Mouse (Mus musculus): ENCODE data around the gene Ikzf4. TPM values are rescaled to one million over a fixed set of nuclear protein-coding genes. Genes with fewer than 3 reads are reported as not detected.
A peak's percentile ranks its signal among the peaks of the same experiment; 100 is the strongest.
"Not testable (repeated sequence)": the region's sequence is repeated elsewhere in the genome, so short reads cannot be mapped to it uniquely, and the experiment has no call there.

The Ikzf4 gene
- polyA plus RNA-seq, 1 experiment = 11.6 TPM

- DNase-seq (ENCODE audit: extremely low spot score in 1 of 2, low spot score in 1 of 2) = no peak
These were observed 30.9 kb downstream of the Ikzf4 start for GRCm38 (mm10) chr10:128614934-128615333.

GRCm38 (mm10) chr10:128613820-128614219 lies 32.0 kb downstream of the Ikzf4 start:
- not testable (repeated sequence) for DNase-seq (ENCODE audit: extremely low spot score in 1 of 2, low spot score in 1 of 2)

GRCm38 (mm10) chr10:128613154-128613440 lies 32.7 kb downstream of the Ikzf4 start:
- no peak for DNase-seq (ENCODE audit: extremely low spot score in 1 of 2, low spot score in 1 of 2)

GRCm38 (mm10) chr10:128612433-128613153 lies 33.2 kb downstream of the Ikzf4 start:
- DNase-seq (ENCODE audit: extremely low spot score in 1 of 2, low spot score in 1 of 2) = peak; percentile 37 to 89

GRCm38 (mm10) chr10:128606483-128606882 lies 39.3 kb downstream of the Ikzf4 start:
- DNase-seq (ENCODE audit: extremely low spot score in 1 of 2, low spot score in 1 of 2) = no peak

- no peak for DNase-seq (ENCODE audit: extremely low spot score in 1 of 2, low spot score in 1 of 2)
These were observed 43.2 kb downstream of the Ikzf4 start for GRCm38 (mm10) chr10:128602470-128603128.

GRCm38 (mm10) chr10:128601499-128601898 lies 44.3 kb downstream of the Ikzf4 start:
- DNase-seq (ENCODE audit: extremely low spot score in 1 of 2, low spot score in 1 of 2) = no peak

- no peak for DNase-seq (ENCODE audit: extremely low spot score in 1 of 2, low spot score in 1 of 2)
These were observed 47.3 kb downstream of the Ikzf4 start for GRCm38 (mm10) chr10:128598476-128598875.

GRCm38 (mm10) chr10:128592797-128593196 lies 53.0 kb downstream of the Ikzf4 start:
- DNase-seq (ENCODE audit: extremely low spot score in 1 of 2, low spot score in 1 of 2) = no peak

- DNase-seq (ENCODE audit: extremely low spot score in 1 of 2, low spot score in 1 of 2) = no peak
These were observed 54.4 kb downstream of the Ikzf4 start for GRCm38 (mm10) chr10:128591436-128591835.

GRCm38 (mm10) chr10:128590193-128590690 lies 55.5 kb downstream of the Ikzf4 start:
- peak in 1 of 2 experiments; percentile 66 for DNase-seq (ENCODE audit: extremely low spot score in 1 of 2, low spot score in 1 of 2)

- DNase-seq (ENCODE audit: extremely low spot score in 1 of 2, low spot score in 1 of 2) = no peak
These were observed 56.2 kb downstream of the Ikzf4 start, which contains the start of gene Erbb3 for GRCm38 (mm10) chr10:128589464-128590192. TSS of gene Erbb3 (minus strand) at chr10:128589652.

GRCm38 (mm10) chr10:128588775-128589463 lies 56.9 kb downstream of the Ikzf4 start:
- DNase-seq (ENCODE audit: extremely low spot score in 1 of 2, low spot score in 1 of 2) = no peak

GRCm38 (mm10) chr10:128588136-128588535 lies 57.7 kb downstream of the Ikzf4 start:
- DNase-seq (ENCODE audit: extremely low spot score in 1 of 2, low spot score in 1 of 2) = no peak

GRCm38 (mm10) chr10:128587697-128588096 lies 58.1 kb downstream of the Ikzf4 start:
- no peak for DNase-seq (ENCODE audit: extremely low spot score in 1 of 2, low spot score in 1 of 2)

- no peak for DNase-seq (ENCODE audit: extremely low spot score in 1 of 2, low spot score in 1 of 2)
These were observed 58.7 kb downstream of the Ikzf4 start for GRCm38 (mm10) chr10:128587120-128587519.

GRCm38 (mm10) chr10:128586546-128586945 lies 59.2 kb downstream of the Ikzf4 start:
- DNase-seq (ENCODE audit: extremely low spot score in 1 of 2, low spot score in 1 of 2) = peak in 1 of 2 experiments; percentile 30

- no peak for DNase-seq (ENCODE audit: extremely low spot score in 1 of 2, low spot score in 1 of 2)
These were observed 61.4 kb downstream of the Ikzf4 start for GRCm38 (mm10) chr10:128584386-128584785.

GRCm38 (mm10) chr10:128583644-128584043 lies 62.1 kb downstream of the Ikzf4 start:
- DNase-seq (ENCODE audit: extremely low spot score in 1 of 2, low spot score in 1 of 2) = no peak

Measured in frontal cortex, adult 2 months (tissue).